Mouse (Mus musculus) monocyte, adult 5-6 weeks (primary cell): Measurements from ENCODE around the gene Plek2. TPM values are rescaled to one million over a fixed set of nuclear protein-coding genes. Genes with fewer than 3 reads are reported as not detected.

Source experiments
- ATAC-seq: fragments of 153-309, 156-312 bp; replicated peaks from 2 replicates; pipeline ENCODE4 v1.8.0; 2017; ENCODE audit warnings: mild to moderate bottlenecking; ENCODE audit not compliant: low TSS enrichment, insufficient number of reproducible peaks, severe bottlenecking, poor library complexity, low FRiP score
- total RNA-seq: library from RNA; stranded (forward); fragments of 200-1000, 200-491, 200-594 nt; gene quantifications from 3 replicates; pipeline ENCODE4 v1.2.3, GENCODE M21; 2017

The Plek2 gene
- total RNA-seq, 1 experiment from 2014 or later: not detected

GRCm38 (mm10) chr12:78915561-78915960 lies 8.8 kb upstream of the Plek2 start:
- no peak for ATAC-seq

DNA sequence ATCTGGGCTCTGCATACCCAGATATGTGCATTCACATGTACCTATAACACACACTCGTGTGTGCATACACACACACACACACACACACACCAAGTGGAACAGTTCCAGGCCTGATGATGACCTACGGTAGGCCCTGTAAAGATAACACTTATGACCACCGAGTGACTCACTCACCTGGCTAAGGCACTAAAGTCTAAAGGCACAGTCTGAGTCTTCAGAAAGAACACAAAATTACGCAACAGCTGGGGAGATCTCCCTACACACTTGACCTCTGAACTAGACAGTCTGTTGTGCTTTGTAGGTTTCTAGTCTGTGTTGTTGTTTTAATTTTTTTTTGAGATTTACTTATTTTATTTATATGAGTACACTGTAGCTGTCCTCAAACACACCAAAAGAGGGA lies 7.7 kb upstream of the Plek2 start:
- no peak for ATAC-seq

DNA sequence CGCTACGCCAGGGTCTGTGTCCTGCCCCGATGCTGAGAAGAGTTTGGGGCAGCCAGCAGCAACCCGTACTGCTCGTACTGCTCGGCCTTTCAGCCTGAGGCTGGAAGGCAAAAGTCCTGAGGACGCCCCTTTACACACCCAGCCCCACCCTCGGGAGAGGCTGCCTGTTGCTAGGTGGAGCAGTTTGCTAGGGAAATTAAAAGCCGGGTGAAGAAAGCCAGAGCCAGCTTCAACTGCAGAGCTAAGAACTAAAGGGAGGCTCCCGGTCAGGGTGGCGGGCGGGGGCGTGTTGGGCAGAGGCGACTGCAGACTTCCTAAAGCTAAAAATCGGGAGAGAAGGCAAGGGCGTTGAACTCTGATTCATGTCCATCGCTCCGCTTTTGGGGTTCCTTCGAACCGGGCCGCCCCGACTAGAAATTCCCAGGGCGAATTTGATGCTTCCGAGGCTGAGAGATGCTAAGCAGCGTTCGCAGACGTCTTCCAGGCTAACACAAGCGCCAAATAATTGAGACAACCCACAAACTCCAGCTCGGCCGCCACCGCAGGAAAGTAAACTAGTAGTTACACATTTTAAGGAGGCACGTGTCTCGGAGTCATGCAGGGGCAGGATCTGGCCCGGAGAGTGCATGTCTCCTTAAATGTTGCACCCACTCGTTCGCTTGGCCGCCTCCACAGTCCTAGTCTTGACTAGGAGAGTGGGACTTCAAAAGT lies 5.1 kb upstream of the Plek2 start:
- no peak for ATAC-seq

DNA sequence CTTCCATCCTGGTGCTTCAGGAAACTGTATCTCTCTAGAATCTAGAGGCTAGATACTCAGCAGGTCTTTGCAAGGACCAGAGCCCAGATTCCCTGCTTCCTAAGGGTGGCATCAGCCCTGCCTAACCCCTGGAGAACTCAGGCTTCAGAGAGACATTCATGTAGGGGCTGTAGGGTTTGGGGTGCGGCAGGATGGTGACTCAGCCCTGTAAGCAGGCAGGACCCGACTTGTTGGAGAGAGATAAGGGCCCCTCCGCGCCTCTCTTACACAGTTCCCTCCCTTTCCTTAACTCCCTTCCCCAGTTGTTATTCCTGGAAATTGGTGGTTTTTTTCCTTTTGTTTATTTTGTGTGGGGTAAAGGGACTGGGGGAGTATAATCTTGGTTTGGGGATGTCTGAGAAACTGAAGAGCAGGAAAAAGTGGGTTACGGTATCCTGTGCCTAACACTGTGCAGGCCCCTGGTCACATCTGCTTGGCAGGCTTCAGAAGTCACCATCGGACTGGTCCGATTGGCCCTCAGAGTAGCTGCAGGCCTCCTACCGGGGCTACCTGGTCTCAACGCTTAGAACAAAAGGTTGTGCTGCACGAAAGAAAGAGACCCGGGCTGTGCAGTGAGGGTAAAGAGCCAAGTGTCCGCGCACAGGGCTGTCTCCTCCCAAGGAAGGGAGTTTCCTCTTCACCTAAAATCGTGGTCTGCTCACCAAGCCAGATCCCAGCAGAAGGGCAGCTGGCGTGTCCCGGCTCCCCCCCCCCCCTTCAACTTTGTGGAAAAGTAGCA lies 4.1 kb upstream of the Plek2 start:
- no peak for ATAC-seq

- ATAC-seq: no peak
Observed at GRCm38 (mm10) chr12:78908081-78908605, 1.4 kb upstream of the Plek2 start.

DNA sequence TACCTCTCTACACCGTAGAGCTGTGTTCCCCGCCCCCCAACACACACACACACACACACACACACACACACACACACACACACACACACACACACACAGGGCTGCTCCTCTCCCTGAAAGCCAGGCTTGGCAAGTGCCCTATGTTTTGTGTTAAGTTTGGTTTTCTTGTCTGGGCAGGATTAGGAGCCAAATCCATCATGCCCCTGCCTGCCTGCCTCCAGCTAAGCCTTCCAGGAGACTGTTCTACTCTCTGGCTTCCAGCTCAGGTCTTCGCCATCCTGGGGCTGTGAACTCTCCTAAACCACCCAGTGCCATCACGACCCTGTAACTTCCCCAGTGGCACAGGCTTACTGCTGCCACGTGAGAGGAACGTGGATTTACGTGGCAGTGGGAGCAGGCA lies 2.3 kb downstream of the Plek2 start:
- no peak for ATAC-seq

- ATAC-seq: no peak
Observed at GRCm38 (mm10) chr12:78903313-78903712, 3.5 kb downstream of the Plek2 start.

- ATAC-seq: 0 out of 2 replicates have a peak, but pooled peaks have one; percentile 24
Observed at GRCm38 (mm10) chr12:78901467-78901866, 5.3 kb downstream of the Plek2 start.

- ATAC-seq: no peak
Observed at GRCm38 (mm10) chr12:78897861-78898260, 8.9 kb downstream of the Plek2 start.

DNA sequence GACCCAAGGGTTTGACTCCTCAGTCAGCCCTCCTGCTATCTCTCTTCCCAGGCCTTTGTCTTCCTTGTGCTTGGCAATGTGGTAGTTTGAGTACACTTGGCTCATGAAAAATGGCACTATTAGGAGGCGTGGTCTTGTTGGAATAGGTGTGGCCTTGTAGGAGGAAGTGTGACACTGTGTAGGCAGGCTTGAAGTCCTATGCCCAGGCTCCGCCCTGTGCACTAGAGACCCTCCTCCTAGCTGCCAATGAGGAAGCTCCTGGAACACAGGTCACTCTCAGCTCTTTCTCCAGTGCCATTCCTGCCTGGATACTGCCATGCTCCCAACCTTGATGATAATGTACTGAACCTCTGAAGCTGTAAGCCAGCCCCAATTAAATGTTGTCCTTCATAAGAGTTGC lies 15.6 kb downstream of the Plek2 start:
- ATAC-seq: no peak

- ATAC-seq: no peak
Observed at GRCm38 (mm10) chr12:78890062-78890461, 16.7 kb downstream of the Plek2 start.

DNA sequence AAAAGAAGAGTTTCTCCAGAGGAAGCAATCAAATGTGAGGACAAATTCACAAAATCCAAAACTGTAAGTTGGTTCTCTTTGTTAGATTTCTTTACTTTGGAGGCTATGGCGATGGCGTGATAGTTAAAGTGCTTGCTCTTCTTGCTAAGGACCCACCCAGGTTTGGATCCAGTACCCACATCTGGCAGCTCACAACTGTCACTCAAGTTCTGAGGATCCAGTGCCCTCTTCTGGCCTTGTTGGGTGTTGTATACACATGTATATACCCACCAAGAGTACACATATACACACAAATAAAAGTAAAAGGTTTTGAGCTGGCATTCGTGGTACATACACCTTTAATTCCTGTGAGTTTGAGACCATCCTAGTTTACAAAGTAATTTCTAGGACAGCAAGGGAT lies 32.2 kb downstream of the Plek2 start:
- ATAC-seq: no peak

DNA sequence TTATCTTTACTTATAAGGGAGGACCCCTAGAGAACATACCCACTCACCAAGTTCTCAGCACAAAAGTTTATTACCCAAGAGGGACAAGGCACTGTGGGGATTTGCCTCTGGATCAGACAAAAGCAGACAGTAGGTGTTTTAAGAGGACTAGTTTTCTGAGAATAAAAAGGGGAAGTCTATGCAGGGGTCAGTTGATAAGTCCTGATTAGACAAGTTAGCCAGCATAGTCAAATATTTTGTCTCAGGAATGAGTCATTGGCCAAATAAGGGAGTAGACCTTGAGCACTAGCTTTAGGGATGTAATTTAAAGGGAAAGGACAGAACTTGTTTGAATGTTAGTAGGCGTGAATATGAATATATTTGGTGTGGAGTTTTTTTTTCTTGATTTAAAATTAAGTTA lies 38.6 kb downstream of the Plek2 start:
- no peak for ATAC-seq

DNA sequence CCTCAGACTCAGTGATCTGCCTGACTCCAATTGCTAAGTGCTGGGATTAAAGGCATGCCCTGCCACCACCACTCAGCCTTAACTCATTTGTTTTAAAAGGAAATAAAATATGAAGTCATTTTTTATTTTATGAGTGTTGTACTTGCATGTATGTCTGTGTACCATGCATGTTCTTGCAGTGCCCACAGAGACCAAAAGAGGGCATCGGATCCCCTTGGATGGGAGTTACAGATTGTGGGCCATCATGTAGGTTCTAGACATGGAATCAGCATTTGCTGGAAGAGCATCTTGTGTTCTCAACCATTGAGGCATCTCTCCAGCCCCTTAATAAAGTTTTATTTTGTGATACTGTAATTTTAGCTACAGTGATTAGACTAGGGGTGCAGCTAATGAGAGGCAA lies 41.3 kb downstream of the Plek2 start:
- no peak for ATAC-seq

GRCm38 (mm10) chr12:78862254-78862730 lies 44.5 kb downstream of the Plek2 start:
- no peak for ATAC-seq

DNA sequence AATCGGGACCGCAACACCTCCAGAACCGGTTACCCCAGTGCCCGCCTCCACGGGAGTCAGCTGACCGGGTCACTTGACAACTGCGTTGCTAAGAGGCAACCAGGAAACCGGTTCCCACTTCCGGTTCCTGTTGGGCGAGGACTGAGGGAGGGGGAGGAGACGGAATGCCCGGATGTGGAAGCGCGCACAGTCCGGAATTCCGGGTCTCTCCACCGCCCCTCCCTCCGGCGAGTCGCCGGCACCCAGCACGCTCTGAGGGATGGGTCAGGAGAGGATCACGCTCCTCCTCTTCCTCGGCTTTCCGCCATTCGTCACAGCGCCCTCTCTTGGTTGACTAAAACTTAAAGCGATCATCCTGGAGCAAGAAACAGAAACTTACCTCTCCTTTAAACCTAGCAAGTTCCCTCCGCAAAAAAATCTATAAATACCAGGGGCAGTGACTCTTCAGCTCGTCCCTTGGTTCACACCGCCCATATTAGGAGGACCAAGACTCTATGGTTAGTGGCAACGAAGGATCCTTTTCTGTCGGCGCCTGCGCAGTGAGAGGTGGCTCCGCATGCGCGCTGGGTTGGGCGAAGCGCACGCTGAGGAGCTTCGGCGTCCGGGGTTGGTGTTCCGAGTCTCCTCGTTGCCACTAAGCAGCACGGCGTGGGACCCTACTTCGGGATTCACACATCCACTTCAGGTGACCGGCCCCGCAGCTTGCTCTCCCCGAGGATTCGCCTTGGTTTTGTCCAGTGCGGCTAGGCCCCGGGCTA lies 45.1 kb downstream of the Plek2 start, which contains the start of the genes Atp6v1d and Eif2s1:
TSS of gene Atp6v1d (minus strand) at position 143 of the 758 bp plus-strand sequence.
TSS of gene Eif2s1 (plus strand) at position 324 of the 758 bp plus-strand sequence.
- ATAC-seq: peak; percentile 96

- peak; percentile 1; the same call in 1 of the 2 replicates for ATAC-seq
Observed at GRCm38 (mm10) chr12:78860921-78861495, 45.8 kb downstream of the Plek2 start.

DNA sequence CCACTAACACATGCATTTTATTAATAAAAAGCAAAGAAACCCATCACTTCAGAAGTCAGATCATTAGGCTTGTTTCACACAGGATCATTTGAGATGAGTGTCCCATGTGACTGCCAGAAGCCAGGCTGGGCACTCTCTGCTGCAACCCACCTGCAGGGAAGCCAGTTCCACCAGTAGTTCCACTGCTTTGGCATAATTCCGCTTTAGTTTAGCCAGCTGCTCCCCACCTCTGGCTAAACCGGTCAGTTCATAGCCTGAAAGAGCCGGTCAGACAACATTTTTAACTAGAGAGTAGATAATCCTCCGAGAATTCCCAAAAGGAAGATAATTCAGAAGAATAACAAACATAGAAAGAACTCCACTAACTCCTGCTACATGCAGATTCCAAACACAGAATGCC lies 58.5 kb downstream of the Plek2 start:
- ATAC-seq: no peak

DNA sequence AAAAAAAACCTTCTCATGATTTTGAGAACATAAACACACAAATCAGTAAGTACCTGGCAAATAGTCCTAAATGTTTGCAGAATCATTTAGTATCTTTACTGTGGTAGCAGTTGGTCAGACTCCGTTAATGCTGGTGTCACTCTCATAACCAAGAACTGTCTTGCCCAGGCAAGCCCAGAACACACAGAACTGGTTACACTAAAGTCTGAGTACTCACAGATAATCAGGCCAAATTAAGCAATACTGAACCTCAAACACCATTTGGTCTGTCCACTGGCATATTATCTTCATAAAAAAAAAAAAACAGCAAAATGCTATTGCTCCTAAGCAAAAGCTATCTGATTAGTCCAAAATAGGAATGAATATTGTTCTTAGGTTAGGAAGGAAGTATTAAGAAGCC lies 64.3 kb downstream of the Plek2 start:
- no peak for ATAC-seq
